Mouse (Mus musculus): ENCODE results near the gene Pfdn4.

Pfdn4 gene

GRCm38 (mm10) chr2:170497091-170497566 is 901 bp downstream of the Pfdn4 start, which contains the start of gene Cyp24a1:
Cyp24a1 (minus strand) TSS chr2:170497145.
- peak in 1 of 2 experiments; percentile 8 for DNase-seq (ENCODE audit: low read depth in 1 of 2, low spot score in 2 of 2)

- DNase-seq (ENCODE audit: low read depth in 1 of 2, low spot score in 2 of 2) = no peak
These were observed 1.8 kb downstream of the Pfdn4 start for GRCm38 (mm10) chr2:170498011-170498410.

- no peak for DNase-seq (ENCODE audit: low read depth in 1 of 2, low spot score in 2 of 2)
These were observed 7.1 kb downstream of the Pfdn4 start for GRCm38 (mm10) chr2:170503343-170503742.

- DNase-seq (ENCODE audit: low read depth in 1 of 2, low spot score in 2 of 2) = no peak
These were observed 7.8 kb downstream of the Pfdn4 start for GRCm38 (mm10) chr2:170503983-170504382.

- peak; percentile 30 to 63 for DNase-seq (ENCODE audit: low read depth in 1 of 2, low spot score in 2 of 2)
These were observed 11.5 kb downstream of the Pfdn4 start for GRCm38 (mm10) chr2:170507734-170508133.

- DNase-seq (ENCODE audit: low read depth in 1 of 2, low spot score in 2 of 2) = peak; percentile 24 to 74
These were observed 12.6 kb downstream of the Pfdn4 start for GRCm38 (mm10) chr2:170508821-170509220.

- peak; percentile 66 to 87 for DNase-seq (ENCODE audit: low read depth in 1 of 2, low spot score in 2 of 2)
These were observed 15.1 kb downstream of the Pfdn4 start for GRCm38 (mm10) chr2:170511073-170511891.

- DNase-seq (ENCODE audit: low read depth in 1 of 2, low spot score in 2 of 2) = no peak
These were observed 17.5 kb downstream of the Pfdn4 start for GRCm38 (mm10) chr2:170513756-170514155.

GRCm38 (mm10) chr2:170520321-170520971 is 24.2 kb downstream of the Pfdn4 start:
- DNase-seq (ENCODE audit: low read depth in 1 of 2, low spot score in 2 of 2) = no peak

GRCm38 (mm10) chr2:170526513-170526912 is 30.3 kb downstream of the Pfdn4 start:
- no peak for DNase-seq (ENCODE audit: low read depth in 1 of 2, low spot score in 2 of 2)

- no peak for DNase-seq (ENCODE audit: low read depth in 1 of 2, low spot score in 2 of 2)
These were observed 31.8 kb downstream of the Pfdn4 start for GRCm38 (mm10) chr2:170528061-170528460.

GRCm38 (mm10) chr2:170529766-170530165 is 33.5 kb downstream of the Pfdn4 start:
- DNase-seq (ENCODE audit: low read depth in 1 of 2, low spot score in 2 of 2) = no peak

- DNase-seq (ENCODE audit: low read depth in 1 of 2, low spot score in 2 of 2) = no peak
These were observed 34.0 kb downstream of the Pfdn4 start for GRCm38 (mm10) chr2:170530256-170530655.

- DNase-seq (ENCODE audit: low read depth in 1 of 2, low spot score in 2 of 2) = no peak
These were observed 38.0 kb downstream of the Pfdn4 start for GRCm38 (mm10) chr2:170534116-170534802.

GRCm38 (mm10) chr2:170534803-170535174 is 38.6 kb downstream of the Pfdn4 start:
- DNase-seq (ENCODE audit: low read depth in 1 of 2, low spot score in 2 of 2) = no peak

- DNase-seq (ENCODE audit: low read depth in 1 of 2, low spot score in 2 of 2) = no peak
These were observed 39.6 kb downstream of the Pfdn4 start for GRCm38 (mm10) chr2:170535841-170536240.

- no peak for DNase-seq (ENCODE audit: low read depth in 1 of 2, low spot score in 2 of 2)
These were observed 43.0 kb downstream of the Pfdn4 start for GRCm38 (mm10) chr2:170539211-170539610.

GRCm38 (mm10) chr2:170543625-170544024 is 47.4 kb downstream of the Pfdn4 start:
- no peak for DNase-seq (ENCODE audit: low read depth in 1 of 2, low spot score in 2 of 2)

GRCm38 (mm10) chr2:170544159-170544558 is 47.9 kb downstream of the Pfdn4 start:
- no peak for DNase-seq (ENCODE audit: low read depth in 1 of 2, low spot score in 2 of 2)

- no peak for DNase-seq (ENCODE audit: low read depth in 1 of 2, low spot score in 2 of 2)
These were observed 48.7 kb downstream of the Pfdn4 start for GRCm38 (mm10) chr2:170544950-170545349.

GRCm38 (mm10) chr2:170545745-170546144 is 49.5 kb downstream of the Pfdn4 start:
- no peak for DNase-seq (ENCODE audit: low read depth in 1 of 2, low spot score in 2 of 2)

GRCm38 (mm10) chr2:170547526-170547925 is 51.3 kb downstream of the Pfdn4 start:
- no peak for DNase-seq (ENCODE audit: low read depth in 1 of 2, low spot score in 2 of 2)

Data from monocyte, adult 2 months (primary cell).